Mouse (Mus musculus) neural tube, embryonic 14.5 days (tissue): ENCODE results near the gene Card9. TPM values are rescaled to one million over a fixed set of nuclear protein-coding genes. Genes with fewer than 3 reads are reported as not detected.

Experiments used
- ATAC-seq: fragments of 200-750 bp; cut with Nextera tagmentation; 2 replicates; pipeline ENCODE4 v1.8.0; 2017; ENCODE audit warnings: low read depth, mild to moderate bottlenecking, moderate TSS enrichment, moderate library complexity
- H3K27ac ChIP-seq: fragments of 300-500 bp; sonication (generic); 2 replicates; pipeline ENCODE4 v1.5.1; 2014; ENCODE audit warnings: low read depth, mild to moderate bottlenecking, control low read depth, low read length, moderate library complexity, mixed read lengths
- H3K27me3 ChIP-seq: fragments of 300-500 bp; sonication (generic); 2 replicates; pipeline ENCODE4 v1.6.1; 2014; ENCODE audit warnings: low read length; ENCODE audit not compliant: control insufficient read depth, insufficient read depth
- H3K36me3 ChIP-seq: fragments of 300-500 bp; sonication (generic); 2 replicates; pipeline ENCODE4 v1.6.1; 2014; ENCODE audit warnings: low read length, mixed read lengths; ENCODE audit not compliant: control insufficient read depth, insufficient read depth
- H3K4me1 ChIP-seq: fragments of 300-500 bp; sonication (generic); 2 replicates; pipeline ENCODE4 v1.6.1; 2014; ENCODE audit warnings: low read length; ENCODE audit not compliant: control insufficient read depth, insufficient read depth
- H3K4me2 ChIP-seq: fragments of 300-500 bp; sonication (generic); 2 replicates; pipeline ENCODE4 v1.6.1; 2014; ENCODE audit warnings: mild to moderate bottlenecking, low read depth, low read length, control low read depth
- H3K4me3 ChIP-seq: fragments of 300-500 bp; sonication (generic); 2 replicates; pipeline ENCODE4 v1.5.1; 2014; ENCODE audit warnings: low read depth, low read length, control low read depth, mixed read lengths
- H3K9ac ChIP-seq: fragments of 300-500 bp; sonication (generic); replicated peaks from 2 replicates; pipeline ENCODE4 v1.6.1; 2014; ENCODE audit warnings: low read depth, mild to moderate bottlenecking, control low read depth, low read length, mixed read lengths
- H3K9me3 ChIP-seq: fragments of 300-500 bp; sonication (generic); 2 replicates; pipeline ENCODE4 v1.6.1; 2016; ENCODE audit warnings: low read length; ENCODE audit not compliant: control insufficient read depth
- WGBS: fragments of 180-500 bp; shearing (Covaris S2); extraction: QIAGEN DNeasy Blood & Tissue Kit; methylation state at CpG from one replicate; pipeline ENCODE4 v1.1.7; 2014; 5-methylcytosine and 5-hydroxymethylcytosine counted together
- polyA plus RNA-seq: library from polyadenylated mRNA; unstranded; fragments of >200 nt; fragmentation: Nextera tagmentation; extraction: Ambion mirVana; gene quantifications from 2 replicates; pipeline ENCODE4 v1.2.1, GENCODE M21; 2014

Gene Card9
- 1.5 and 1.7 TPM in 2 replicates for polyA plus RNA-seq

- Histone ChIP-seq H3K9me3 (no peaks in the 10 kb centered on the region), H3K4me3 (no peak within 1 kb of the TSS), H3K27me3 (no peaks in the 10 kb centered on the region), H3K9ac (no peak within 1 kb of the TSS), H3K27ac (no peak within 1 kb of the TSS), H3K36me3 (peaks cover 13% of the 10 kb centered on the region), H3K4me1 (no peaks in the 10 kb centered on the region), H3K4me2 (no peak within 1 kb of the TSS)
- WGBS, result 52% methylated on average over 3 of the region's 3 CpGs
- no peak for ATAC-seq
Measured at GRCm38 (mm10) chr2:26360772-26361171, at the start of gene Card9. Card9 (minus strand) TSS chr2:26360918.

- Histone ChIP-seq H3K27me3 (peaks cover 4% of the 10 kb centered on the region; the same call in 1 of the 2 replicates), H3K4me3 (no peak overlapping the region), H3K9me3 (no peaks in the 10 kb centered on the region), H3K27ac (no peak overlapping the region), H3K4me1 (peaks cover 33% of the 10 kb centered on the region), H3K9ac (no peak overlapping the region), H3K36me3 (peaks cover 33% of the 10 kb centered on the region), H3K4me2 (no peak overlapping the region)
- no peak for ATAC-seq
- 69% methylated on average over 5 of the region's 5 CpGs for WGBS
Measured at GRCm38 (mm10) chr2:26410091-26410490, 49.4 kb upstream of the Card9 start.

- peak; percentile 10; the same call in 1 of the 2 replicates for ATAC-seq
- Histone ChIP-seq H3K9me3 (no peaks in the 10 kb centered on the region), H3K27me3 (peaks cover 4% of the 10 kb centered on the region; the same call in 1 of the 2 replicates), H3K27ac (no peak overlapping the region), H3K4me2 (peak overlapping the region; percentile 98; the same call in 1 of the 2 replicates), H3K36me3 (peaks cover 28% of the 10 kb centered on the region), H3K4me3 (peak overlapping the region; percentile 93), H3K9ac (peak overlapping the region; percentile 93), H3K4me1 (peaks cover 33% of the 10 kb centered on the region)
- WGBS, result 56% methylated on average over 3 of the region's 3 CpGs
Measured at GRCm38 (mm10) chr2:26409362-26409761, 48.6 kb upstream of the Card9 start.

GRCm38 (mm10) chr2:26408515-26409356 is 48.0 kb upstream of the Card9 start, which contains the start of gene Inpp5e:
Inpp5e (minus strand) TSS chr2:26409203.
- Histone ChIP-seq H3K27ac (peak within 1 kb of the TSS; percentile 57), H3K27me3 (peaks cover 4% of the 10 kb centered on the region; the same call in 1 of the 2 replicates), H3K4me3 (peak within 1 kb of the TSS; percentile 93), H3K4me1 (peaks cover 33% of the 10 kb centered on the region), H3K36me3 (peaks cover 23% of the 10 kb centered on the region), H3K4me2 (peak within 1 kb of the TSS; percentile 98), H3K9ac (peak within 1 kb of the TSS; percentile 93), H3K9me3 (no peaks in the 10 kb centered on the region)
- ATAC-seq, result peak; percentile 96
- WGBS, result under 1% methylated on average over 55 of the region's 57 CpGs

- Histone ChIP-seq H3K9ac (no peak overlapping the region), H3K4me2 (no peak overlapping the region), H3K9me3 (no peaks in the 10 kb centered on the region), H3K4me3 (no peak overlapping the region), H3K27me3 (no peaks in the 10 kb centered on the region), H3K36me3 (peaks cover 36% of the 10 kb centered on the region), H3K4me1 (peaks cover 27% of the 10 kb centered on the region), H3K27ac (no peak overlapping the region)
- WGBS, result 80% methylated on average over 8 of the region's 8 CpGs
- ATAC-seq, result no peak
Measured at GRCm38 (mm10) chr2:26403306-26403705, 42.6 kb upstream of the Card9 start.

- peaks cover 17% of the 10 kb centered on the region for H3K4me1 ChIP-seq
- ATAC-seq, result no peak
- WGBS, result 89% methylated on average over 1 of the region's 1 CpGs
- peaks cover 44% of the 10 kb centered on the region for H3K36me3 ChIP-seq
- no peak overlapping the region for H3K4me2 ChIP-seq
- H3K9ac ChIP-seq, result no peak overlapping the region
- H3K4me3 ChIP-seq, result no peak overlapping the region
- H3K27ac ChIP-seq, result no peak overlapping the region
- no peaks in the 10 kb centered on the region for H3K27me3 ChIP-seq
- H3K9me3 ChIP-seq, result no peaks in the 10 kb centered on the region
Measured at GRCm38 (mm10) chr2:26402265-26402664, 41.5 kb upstream of the Card9 start.

- Histone ChIP-seq H3K27me3 (no peaks in the 10 kb centered on the region), H3K4me2 (no peak overlapping the region), H3K4me3 (no peak overlapping the region), H3K9ac (no peak overlapping the region), H3K27ac (no peak overlapping the region), H3K9me3 (no peaks in the 10 kb centered on the region), H3K4me1 (peaks cover 4% of the 10 kb centered on the region), H3K36me3 (peaks cover 56% of the 10 kb centered on the region)
- 95% methylated on average over 4 of the region's 4 CpGs for WGBS
- ATAC-seq, result no peak
Measured at GRCm38 (mm10) chr2:26401023-26401422, 40.3 kb upstream of the Card9 start.

GRCm38 (mm10) chr2:26400296-26400695 is 39.6 kb upstream of the Card9 start:
- peaks cover 63% of the 10 kb centered on the region for H3K36me3 ChIP-seq
- no peak overlapping the region for H3K4me2 ChIP-seq
- no peaks in the 10 kb centered on the region for H3K9me3 ChIP-seq

GRCm38 (mm10) chr2:26399647-26400046 is 38.9 kb upstream of the Card9 start:
- no peak overlapping the region for H3K9ac ChIP-seq
- H3K36me3 ChIP-seq, result peaks cover 70% of the 10 kb centered on the region
- H3K4me3 ChIP-seq, result no peak overlapping the region
- no peak overlapping the region for H3K27ac ChIP-seq
- no peak overlapping the region for H3K4me2 ChIP-seq
- WGBS, result 88% methylated on average over 5 of the region's 5 CpGs
- no peaks in the 10 kb centered on the region for H3K4me1 ChIP-seq
- H3K27me3 ChIP-seq, result no peaks in the 10 kb centered on the region
- ATAC-seq, result no peak
- no peaks in the 10 kb centered on the region for H3K9me3 ChIP-seq

More at GRCm38 (mm10) chr2:26400296-26400695, 39.6 kb upstream of the Card9 start:
- Histone ChIP-seq H3K27ac (no peak overlapping the region), H3K4me3 (no peak overlapping the region), H3K4me1 (no peaks in the 10 kb centered on the region), H3K27me3 (no peaks in the 10 kb centered on the region), H3K9ac (no peak overlapping the region)
- no peak for ATAC-seq
- 93% methylated on average over 5 of the region's 5 CpGs for WGBS
